Mouse (Mus musculus) embryonic fibroblast, embryonic 13.5 days (primary cell): Measurements from ENCODE around the gene Nat8f2.

ENCODE experiments used
- CTCF ChIP-seq: IDR thresholded peaks from 2 replicates; pipeline ENCODE4 v1.5.1; 2011; ENCODE audit warnings: mild to moderate bottlenecking, control low read depth, low read length, moderate library complexity, borderline replicate concordance; ENCODE audit not compliant: insufficient read depth
- POLR2A ChIP-seq: IDR thresholded peaks from 2 replicates; pipeline ENCODE4 v1.6.1; 2011; ENCODE audit warnings: low read depth, mild to moderate bottlenecking, control low read depth, low read length, moderate library complexity

DNA sequence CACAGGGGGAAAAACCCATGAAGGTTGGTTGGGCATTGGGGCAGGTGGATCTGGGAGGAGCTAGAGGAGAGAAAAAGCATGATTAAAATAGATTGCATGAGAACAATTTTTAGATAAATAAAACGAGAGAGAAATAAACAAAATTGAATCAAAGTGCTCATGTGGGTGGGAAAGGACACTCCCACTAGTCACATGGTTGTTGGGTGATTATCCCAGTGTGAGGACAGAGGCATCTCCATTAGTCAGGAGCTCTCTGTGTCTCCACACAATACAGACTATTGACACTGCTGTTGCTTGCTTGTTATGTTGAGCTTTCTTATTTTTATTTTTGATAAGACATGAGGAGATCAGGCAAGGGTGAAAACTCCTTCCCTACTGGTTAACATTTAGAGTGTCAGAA, 22.0 kb downstream of the Nat8f2 start:
- TF ChIP-seq CTCF (no peak), POLR2A (no peak)
